Mouse (Mus musculus) lung, postnatal 0 days (tissue): ENCODE measurements at regions not wholly inside any gene's neighbourhood (a gene's known extent, or its start where the extent isn't known, plus 50 kb on each side); places are given as distances from the start of the nearest gene placed in this dataset.

Experiments
- CTCF ChIP-seq: IDR thresholded peaks from 2 replicates; pipeline ENCODE4 v1.5.1; 2016; ENCODE audit warnings: antibody characterized with exemption, mild to moderate bottlenecking
- EP300 ChIP-seq: IDR thresholded peaks from 2 replicates; pipeline ENCODE4 v1.6.1; 2016; ENCODE audit warnings: antibody characterized with exemption, mild to moderate bottlenecking, control low read depth

- TF ChIP-seq CTCF (no peak), EP300 (no peak)
These were observed 307.5 kb upstream of the Pou3f3 start for GRCm38 (mm10) chr1:42387919-42388684.
